ENCODE assay signal across 8 mouse cellular contexts in the genomic region with DNA sequence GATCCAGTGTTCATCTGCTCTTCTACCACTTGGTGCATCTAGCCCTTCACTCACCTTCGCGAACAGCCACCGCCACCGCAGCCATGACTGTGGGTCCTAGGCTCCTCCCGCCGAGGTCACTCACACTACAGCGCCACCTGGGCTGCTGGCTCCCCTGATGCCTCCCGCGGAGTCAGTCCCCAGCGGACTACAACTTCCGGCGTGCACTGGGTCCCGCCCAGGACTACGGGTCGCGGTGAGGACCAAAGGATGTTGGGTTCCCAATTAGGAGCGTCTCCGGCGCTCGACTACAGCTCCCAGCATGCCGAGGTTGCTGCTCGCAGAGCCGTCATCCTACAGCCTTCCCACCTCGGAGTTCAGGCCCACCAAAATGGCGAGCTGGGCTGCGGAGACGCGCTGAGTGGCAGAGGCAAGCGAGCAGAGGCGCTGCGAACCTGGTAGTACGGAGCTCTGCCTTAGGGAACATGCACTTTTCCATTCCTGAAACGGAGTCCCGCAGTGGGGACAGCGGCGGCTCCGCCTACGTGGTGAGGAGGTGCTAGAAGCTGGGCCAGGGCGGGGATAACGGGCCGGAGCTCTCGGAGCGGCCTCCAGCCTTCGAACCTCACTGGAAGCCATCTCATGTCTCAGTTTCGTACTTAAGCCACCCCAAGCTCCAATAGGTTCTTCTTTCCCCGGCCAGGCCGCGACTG. TPM values are rescaled to one million over a fixed set of nuclear protein-coding genes. Genes with fewer than 3 reads are reported as not detected.
A peak's percentile ranks its signal among the peaks of the same experiment; 100 is the strongest.
DNase-seq lines count a peak whose midpoint lies in the region; ATAC-seq and TF ChIP-seq lines count a peak whose summit lies in the region.

A gene (plus strand): TSS at position 289 of the 692 bp plus-strand sequence.
A gene (minus strand): TSS at position 492 of the 692 bp plus-strand sequence.

- H3K36me3 ChIP-seq in ES-E14 (ENCODE audit: control insufficient read depth, insufficient read depth, low read length, poor library complexity, severe bottlenecking) = peaks cover 45% of the 10 kb centered on the region
- peaks cover 69% of the 10 kb centered on the region for H3K36me3 ChIP-seq in forebrain, embryonic 15.5 days

- no peaks in the 10 kb centered on the region for H3K27me3 ChIP-seq in forebrain, embryonic 15.5 days

- H3K9me3 ChIP-seq in ES-E14 (ENCODE audit: control insufficient read depth, insufficient read depth, low read depth, low read length) = no peaks in the 10 kb centered on the region
- H3K9me3 ChIP-seq in forebrain, embryonic 15.5 days = no peaks in the 10 kb centered on the region

- in situ Hi-C loops in ES-E14 (cut with MboI; ENCODE audit: low sequenced_read_pairs in 2 of 2, unreplicated experiment in 2 of 2) = no loop called here

- 0 out of 2 replicates have a peak, but pooled peaks have one; percentile 11 for TF ChIP-seq CTCF in lung, adult 2 months (IDR thresholded peaks at IDR 0.05; ENCODE audit: insufficient read depth, low read length)

- H3K27ac ChIP-seq in ES-E14 (ENCODE audit: insufficient read depth, low read depth, low read length, poor library complexity, severe bottlenecking) = peak within 1 kb of the TSS; percentile 41
- H3K27ac ChIP-seq in forebrain, embryonic 15.5 days (replicated peaks) = peak within 1 kb of the TSS; percentile 81

- peaks cover 8 to 9% of the 10 kb centered on the region in 2 experiments for H3K4me1 ChIP-seq in ES-E14 (ENCODE audit: control insufficient read depth in 2 of 2, insufficient read depth in 2 of 2, low read length in 2 of 2, poor library complexity in 1 of 2)
- H3K4me1 ChIP-seq in forebrain, embryonic 15.5 days = peaks cover 24% of the 10 kb centered on the region
- peaks cover 7% of the 10 kb centered on the region for H3K4me1 ChIP-seq in lung, adult 2 months (ENCODE audit: control insufficient read depth, insufficient read depth, low read length)

- TF ChIP-seq POLR2A in lung, adult 2 months (IDR thresholded peaks at IDR 0.05; ENCODE audit: borderline replicate concordance, extremely low read depth, low read depth, low read length) = peak; percentile 85; the same call in 1 of the 2 replicates

- H3K9ac ChIP-seq in ES-E14 (ENCODE audit: insufficient read depth, low read depth, low read length, poor library complexity, severe bottlenecking) = peak within 1 kb of the TSS; percentile 85
- H3K9ac ChIP-seq in forebrain, embryonic 15.5 days (replicated peaks) = peak within 1 kb of the TSS; percentile 87

- WGBS in forebrain, embryonic 15.5 days = under 1% methylated on average over 48 of the region's 48 CpGs
- under 1% methylated on average over 48 of the region's 48 CpGs for WGBS in lung, adult 2 months

- H3K4me3 ChIP-seq in ES-E14 (ENCODE audit: insufficient read depth in 1 of 2, low read depth in 1 of 2, low read length in 2 of 2, poor library complexity in 1 of 2, severe bottlenecking in 1 of 2) = peak within 1 kb of the TSS; percentile 76 to 92
- peak within 1 kb of the TSS; percentile 76 for H3K4me3 ChIP-seq in forebrain, embryonic 15.5 days
- peak within 1 kb of the TSS; percentile 99 for H3K4me3 ChIP-seq in lung, adult 2 months (replicated peaks; ENCODE audit: extremely low read depth, low read depth, low read length)

- intact Hi-C loops in heart, postnatal 25 days (cut with DNase I) = loop anchor here (1.0 kb wide), 2 partner anchors 8 to 14 kb away; a partner anchor contains a TSS

- peak; percentile 98 for ATAC-seq in forebrain, embryonic 15.5 days (replicated peaks)
- peak; percentile 95 for ATAC-seq in neutrophil, adult 5-6 weeks (ENCODE audit: extremely low read depth, insufficient number of reproducible peaks, low FRiP score, poor library complexity, severe bottlenecking)

- peak; percentile 97 for DNase-seq in ES-E14 (ENCODE audit: low read depth, low spot score)
- peak; percentile 99 for DNase-seq in cerebellum, adult 11-12 months
- peak; percentile 99 for DNase-seq in heart, postnatal 25 days (ENCODE audit: low spot score)
- peak; percentile 99 to 100 for DNase-seq in layer of hippocampus, adult 18-20 months (ENCODE audit: low spot score in 2 of 2)
- DNase-seq in lung, adult 2 months = peak; percentile 100
- DNase-seq in thymus, adult 18-20 months = peak; percentile 99

- peak within 1 kb of the TSS; percentile 63 for H3K4me2 ChIP-seq in forebrain, embryonic 15.5 days (replicated peaks)

TF ChIP-seq in ES-E14, 5 proteins besides CTCF, POLR2A, EP300 and RAD21:
- TF ChIP-seq HCFC1 (IDR thresholded peaks at IDR 0.05; ENCODE audit: borderline replicate concordance, insufficient read depth, low read length) (peak; percentile 100), MAFK (IDR thresholded peaks at IDR 0.05; ENCODE audit: insufficient read depth, low read depth, low read length) (no peak)

RNA-seq across cellular contexts. Expression of the first gene that starts in this region (rescaled TPM):
- total RNA-seq in ES-E14 (2012; rRNA removed) = 72.0 and 76.5 TPM in 2 replicates
- polyA plus RNA-seq in forebrain, embryonic 15.5 days (2015; fragmentation: Nextera tagmentation; extraction: Ambion mirVana) = 138 and 143 TPM in 2 replicates
- total RNA-seq in heart, postnatal 25 days (2021) = 10 to 100 TPM; 61.3 to 62.5 TPM
- 10 to 100 TPM; 75.2 to 81.6 TPM for total RNA-seq in layer of hippocampus, adult 18-20 months (2021)
- 80.9 and 97.0 TPM in 2 replicates for polyA plus RNA-seq in lung, adult 2 months (2012; rRNA removed)
- total RNA-seq in neutrophil, adult 5-6 weeks (2017) = 41.3 and 46.7 TPM in 2 replicates

RNA-seq across cellular contexts. Expression of the second gene that starts in this region (rescaled TPM):
- total RNA-seq in ES-E14 (2012; rRNA removed) = 74.5 and 76.8 TPM in 2 replicates
- polyA plus RNA-seq in forebrain, embryonic 15.5 days (2015; fragmentation: Nextera tagmentation; extraction: Ambion mirVana) = 78.8 and 87.0 TPM in 2 replicates
- total RNA-seq in heart, postnatal 25 days (2021) = 10 to 100 TPM; 51.6 to 55.5 TPM
- 10 to 100 TPM; 39.0 to 39.5 TPM for total RNA-seq in layer of hippocampus, adult 18-20 months (2021)
- 28.3 and 44.9 TPM in 2 replicates for polyA plus RNA-seq in lung, adult 2 months (2012; rRNA removed)
- 22.1 and 33.1 TPM in 2 replicates for total RNA-seq in neutrophil, adult 5-6 weeks (2017)

Comparison
In these comparisons a context has a peak if more than half of its experiments do, and no peak if none do; other contexts are left out.
1. Peak in every context shown above with its lines: DNase-seq, ATAC-seq, H3K4me3 ChIP-seq and H3K27ac ChIP-seq.